Mouse (Mus musculus) brown adipose tissue, adult 24 weeks (tissue): ENCODE measurements around the gene Mrpl43. TPM values are rescaled to one million over a fixed set of nuclear protein-coding genes. Genes with fewer than 3 reads are reported as not detected.

Source experiments
- H3K27ac ChIP-seq: fragments of 200-500 bp; replicated peaks from 2 replicates; pipeline ENCODE4 v1.5.1; 2012; ENCODE audit warnings: low read depth, mild to moderate bottlenecking, low read length
- H3K4me1 ChIP-seq: fragments of 200-500 bp; 2 replicates; pipeline ENCODE4 v1.6.1; 2012; ENCODE audit warnings: low read length, mixed read lengths; ENCODE audit not compliant: control insufficient read depth, insufficient read depth, insufficient read length
- H3K4me3 ChIP-seq: fragments of 200-500 bp; 2 replicates; pipeline ENCODE4 v1.5.1; 2012; ENCODE audit warnings: low read depth, mild to moderate bottlenecking, low read length, moderate library complexity; ENCODE audit not compliant: insufficient read depth
- polyA plus RNA-seq: library from polyadenylated mRNA; stranded (reverse); fragments of >200 nt; gene quantifications from 2 replicates; pipeline ENCODE4 v1.2.4, GENCODE M21; 2012; ENCODE audit not compliant: missing spikeins, insufficient read depth, insufficient read length

Gene Mrpl43
- polyA plus RNA-seq, 1 experiment, result 58.6 TPM

- H3K4me3 ChIP-seq, result peak overlapping the region; percentile 90
- peaks cover 17% of the 10 kb centered on the region for H3K4me1 ChIP-seq
Observed at GRCm38 (mm10) chr19:45018351-45018831, 12.1 kb upstream of the Mrpl43 start.

GRCm38 (mm10) chr19:45017909-45018308, 11.7 kb upstream of the Mrpl43 start:
- peak overlapping the region; percentile 99 for H3K27ac ChIP-seq
- H3K4me3 ChIP-seq, result peak overlapping the region; percentile 90
- H3K4me1 ChIP-seq, result peaks cover 17% of the 10 kb centered on the region

More at GRCm38 (mm10) chr19:45018351-45018831, 12.1 kb upstream of the Mrpl43 start:
- H3K27ac ChIP-seq, result peak overlapping the region; percentile 93

GRCm38 (mm10) chr19:45017216-45017771, 11.1 kb upstream of the Mrpl43 start:
- peak overlapping the region; percentile 90 for H3K4me3 ChIP-seq
- H3K27ac ChIP-seq, result peak overlapping the region; percentile 99
- peaks cover 17% of the 10 kb centered on the region for H3K4me1 ChIP-seq

GRCm38 (mm10) chr19:45016341-45017215, 10.3 kb upstream of the Mrpl43 start:
- Histone ChIP-seq H3K4me3 (peak overlapping the region; percentile 92), H3K4me1 (peaks cover 17% of the 10 kb centered on the region), H3K27ac (peak overlapping the region; percentile 99)

- Histone ChIP-seq H3K27ac (peak overlapping the region; percentile 98), H3K4me3 (peak overlapping the region; percentile 92), H3K4me1 (peaks cover 8% of the 10 kb centered on the region)
Observed at GRCm38 (mm10) chr19:45015518-45016281, 9.5 kb upstream of the Mrpl43 start.

GRCm38 (mm10) chr19:45014981-45015402, 8.8 kb upstream of the Mrpl43 start:
- peak overlapping the region; percentile 92 for H3K4me3 ChIP-seq
- peak overlapping the region; percentile 98 for H3K27ac ChIP-seq
- H3K4me1 ChIP-seq, result 0 out of 2 replicates have a peak, but pooled peaks cover 4% of the 10 kb centered on the region

GRCm38 (mm10) chr19:45014335-45014971, 8.2 kb upstream of the Mrpl43 start, which contains the start of gene Lzts2:
Gene Lzts2 (plus strand): TSS chr19:45014414.
- H3K4me1 ChIP-seq, result no peaks in the 10 kb centered on the region
- H3K4me3 ChIP-seq, result peak within 1 kb of the TSS; percentile 92
- peak within 1 kb of the TSS; percentile 98 for H3K27ac ChIP-seq

- Histone ChIP-seq H3K4me1 (no peaks in the 10 kb centered on the region), H3K27ac (no peak overlapping the region), H3K4me3 (no peak overlapping the region)
Observed at GRCm38 (mm10) chr19:45013581-45014225, 7.5 kb upstream of the Mrpl43 start.

- H3K4me1 ChIP-seq, result no peaks in the 10 kb centered on the region
- no peak overlapping the region for H3K27ac ChIP-seq
Observed at GRCm38 (mm10) chr19:45012636-45013035, 6.4 kb upstream of the Mrpl43 start.

GRCm38 (mm10) chr19:45012219-45012618, 6.0 kb upstream of the Mrpl43 start:
- no peak overlapping the region for H3K27ac ChIP-seq
- H3K4me1 ChIP-seq, result no peaks in the 10 kb centered on the region
- H3K4me3 ChIP-seq, result no peak overlapping the region

More at GRCm38 (mm10) chr19:45012636-45013035, 6.4 kb upstream of the Mrpl43 start:
- no peak overlapping the region for H3K4me3 ChIP-seq

- Histone ChIP-seq H3K4me1 (no peaks in the 10 kb centered on the region), H3K27ac (no peak overlapping the region), H3K4me3 (no peak overlapping the region)
Observed at GRCm38 (mm10) chr19:45010646-45011045, 4.4 kb upstream of the Mrpl43 start.

GRCm38 (mm10) chr19:45007425-45008191, 1.4 kb upstream of the Mrpl43 start:
- Histone ChIP-seq H3K27ac (no peak overlapping the region), H3K4me3 (peak overlapping the region; percentile 99), H3K4me1 (no peaks in the 10 kb centered on the region)

- peak overlapping the region; percentile 63; the same call in 1 of the 2 replicates for H3K27ac ChIP-seq
- H3K4me1 ChIP-seq, result no peaks in the 10 kb centered on the region
- peak overlapping the region; percentile 99 for H3K4me3 ChIP-seq
Observed at GRCm38 (mm10) chr19:45007021-45007420, 779 bp upstream of the Mrpl43 start.
